Mouse (Mus musculus) megakaryocyte, embryonic 14.5 days (primary cell): ENCODE measurements around the gene Prkd1. TPM values are rescaled to one million over a fixed set of nuclear protein-coding genes. Genes with fewer than 3 reads are reported as not detected.

Source experiments
- H3K27me3 ChIP-seq: replicated peaks from 2 replicates; pipeline ENCODE3; 2012; ENCODE audit warnings: inconsistent platforms
- H3K36me3 ChIP-seq: replicated peaks from 2 replicates; pipeline ENCODE3; 2012; ENCODE audit warnings: low read length, inconsistent platforms, mixed read lengths
- H3K4me1 ChIP-seq: 2 replicates; pipeline ENCODE4 v1.6.1; 2012; ENCODE audit warnings: inconsistent platforms
- H3K4me3 ChIP-seq: replicated peaks from 2 replicates; pipeline ENCODE3; 2012; ENCODE audit warnings: moderate library complexity, mild to moderate bottlenecking, inconsistent platforms
- H3K9me3 ChIP-seq: 2 replicates; pipeline ENCODE4 v1.6.1; 2012; ENCODE audit warnings: inconsistent platforms
- FLI1 ChIP-seq: IDR thresholded peaks from 2 replicates; pipeline ENCODE4 v1.6.1; 2012; ENCODE audit warnings: low read length, inconsistent platforms, mixed read lengths
- GATA1 ChIP-seq: IDR thresholded peaks from 3 replicates; pipeline ENCODE4 v1.6.1; 2012; ENCODE audit warnings: mixed read lengths, low read length, inconsistent platforms, borderline replicate concordance
- polyA plus RNA-seq: library from polyadenylated mRNA; stranded (reverse); fragments of >175 nt; gene quantifications from 2 replicates; pipeline ENCODE4 v1.2.3, GENCODE M21; 2012; ENCODE audit warnings: low replicate concordance; ENCODE audit not compliant: insufficient read depth

Prkd1 gene
- polyA plus RNA-seq, 1 experiment = not detected

- Histone ChIP-seq H3K27me3 (no peaks in the 10 kb centered on the region), H3K9me3 (no peaks in the 10 kb centered on the region), H3K4me3 (no peak overlapping the region), H3K4me1 (no peaks in the 10 kb centered on the region), H3K36me3 (no peaks in the 10 kb centered on the region)
- no peak for TF ChIP-seq FLI1
- TF ChIP-seq GATA1 = no peak
These were observed 356.1 kb downstream of the Prkd1 start for GRCm38 (mm10) chr12:50292834-50293233.
